Mouse (Mus musculus): ENCODE data around the gene Cyp2j8. TPM values are rescaled to one million over a fixed set of nuclear protein-coding genes. Genes with fewer than 3 reads are reported as not detected.
"Not testable (repeated sequence)": the region's sequence is repeated elsewhere in the genome, so short reads cannot be mapped to it uniquely, and the experiment has no call there.

The Cyp2j8 gene
- total RNA-seq (2021): under 1 TPM in 1 of 2 experiments, not detected in 1; 0.32 TPM
- long read RNA-seq, experiment 1: 0 reads
- long read RNA-seq, experiment 2: 0 reads

DNA sequence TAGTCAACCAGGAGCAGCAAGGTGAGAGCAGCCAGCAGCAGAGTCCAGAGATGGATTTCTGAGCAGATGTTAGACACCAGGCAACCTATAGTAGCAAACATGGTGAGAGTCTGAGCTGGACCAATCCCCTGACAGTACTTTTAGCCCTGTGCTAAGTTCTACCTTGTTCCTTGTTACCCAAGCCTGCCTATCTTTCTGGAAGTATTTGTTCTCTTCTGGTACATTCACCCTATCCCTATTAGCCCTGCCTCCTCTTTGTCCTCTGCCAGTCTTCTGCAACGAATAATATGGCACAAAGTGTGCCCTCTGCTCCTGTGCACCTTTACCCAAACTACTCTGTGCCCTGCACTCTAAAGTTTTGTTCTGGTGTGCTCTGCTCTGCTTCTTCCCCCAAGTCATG is at the start of gene Cyp2j8:
Gene Cyp2j8, minus strand, starts transcription at position 101 of the 400 bp plus-strand sequence.
- Histone ChIP-seq H3K4me3 (no peak within 1 kb of the TSS), H3K27ac (no peak within 1 kb of the TSS)
- TF ChIP-seq CTCF (conservative IDR thresholded peaks at IDR 0.05): no peak
- no peak for DNase-seq (ENCODE audit: low spot score in 2 of 2)

DNA sequence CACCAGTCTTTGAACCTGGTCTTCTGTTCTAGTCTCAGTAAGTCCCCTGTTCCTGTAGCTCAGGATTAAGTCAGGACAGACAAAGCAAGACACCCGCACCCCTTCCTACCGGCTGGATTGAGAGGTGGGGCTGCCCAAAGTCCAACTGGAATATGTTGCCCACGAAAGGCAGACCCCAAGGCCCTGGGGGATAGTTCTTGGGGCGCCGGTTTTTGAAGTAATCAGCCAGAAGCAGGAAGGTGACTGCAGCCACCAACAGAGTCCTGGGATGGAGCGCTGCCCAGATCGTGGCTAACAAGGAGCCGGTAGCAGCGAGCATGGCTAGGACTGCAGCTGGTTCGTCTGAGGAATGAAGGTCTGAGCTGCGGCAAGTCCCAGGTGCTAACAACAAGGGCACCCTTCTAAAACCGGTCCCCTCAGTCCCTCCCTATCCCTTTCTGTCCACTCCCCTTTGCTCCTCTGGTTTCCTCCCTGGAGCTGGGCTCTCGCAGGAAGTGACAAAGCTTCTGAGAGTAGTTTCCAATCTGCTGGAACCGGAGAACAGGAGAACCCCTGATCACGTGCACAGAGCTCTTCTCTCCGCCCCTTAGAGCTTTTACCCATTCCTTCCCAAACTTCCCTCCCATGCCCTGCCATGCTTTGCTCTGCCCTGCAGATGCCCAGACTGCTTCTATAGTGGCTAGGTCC is 46.1 kb upstream of the Cyp2j8 start, which contains the start of gene Cyp2j6:
Gene Cyp2j6, minus strand, starts transcription at position 529 of the 687 bp plus-strand sequence.
- no peak for TF ChIP-seq CTCF (conservative IDR thresholded peaks at IDR 0.05)
- Histone ChIP-seq H3K27ac (peak within 1 kb of the TSS; percentile 79), H3K4me3 (peak within 1 kb of the TSS; percentile 58)
- peak; percentile 42 to 49 for DNase-seq (ENCODE audit: low spot score in 2 of 2)

DNA sequence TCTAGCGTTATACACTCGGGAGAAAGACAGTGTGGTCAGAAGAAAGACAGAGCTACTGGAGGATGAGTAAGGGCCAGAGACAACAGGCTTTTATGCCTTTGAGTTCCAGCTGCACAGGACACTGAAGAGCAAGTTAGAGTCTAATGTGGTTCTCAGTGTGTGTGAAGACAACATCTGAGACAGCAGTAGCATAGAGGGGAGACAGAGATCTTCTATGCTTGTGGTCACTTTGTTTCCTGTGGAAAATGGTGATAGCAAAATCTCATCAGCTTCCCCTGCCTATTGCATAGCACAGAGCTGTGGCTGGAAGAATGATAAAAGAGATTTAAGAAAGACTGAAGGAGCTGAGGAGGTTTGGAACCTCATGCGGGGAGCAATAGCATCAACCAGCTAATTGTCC is 44.4 kb upstream of the Cyp2j8 start:
- TF ChIP-seq CTCF (conservative IDR thresholded peaks at IDR 0.05): no peak
- Histone ChIP-seq H3K27ac (peak overlapping the region; percentile 79), H3K4me3 (peak overlapping the region; percentile 58)
- no peak for DNase-seq (ENCODE audit: low spot score in 2 of 2)

DNA sequence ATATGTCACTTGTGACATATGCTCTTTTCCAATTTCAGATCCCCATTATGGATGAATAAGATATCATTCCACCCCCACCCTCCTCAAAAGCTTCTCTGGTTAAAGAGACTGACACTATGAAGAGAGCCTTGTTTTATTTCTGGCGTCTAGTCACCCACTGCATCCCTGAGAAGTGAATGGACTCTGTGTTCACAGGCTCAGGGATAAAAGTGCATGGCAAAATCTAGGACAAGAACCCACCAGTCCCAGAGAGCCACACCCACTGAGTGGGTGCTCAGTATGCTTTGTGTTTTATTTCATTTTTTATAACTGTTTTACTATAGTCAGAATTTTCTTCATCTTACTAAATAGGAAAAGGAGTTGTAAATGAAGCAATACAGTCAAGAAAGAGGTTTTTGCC is 38.8 kb upstream of the Cyp2j8 start:
- TF ChIP-seq CTCF (conservative IDR thresholded peaks at IDR 0.05): no peak
- DNase-seq (ENCODE audit: low spot score in 2 of 2): no peak
- Histone ChIP-seq H3K4me3 (no peak overlapping the region), H3K27ac (peak overlapping the region; percentile 83)

- H3K4me3 ChIP-seq: no peak overlapping the region
- no peak overlapping the region for H3K27ac ChIP-seq
- peak; percentile 77 for TF ChIP-seq CTCF (conservative IDR thresholded peaks at IDR 0.05)
- DNase-seq (ENCODE audit: low spot score in 2 of 2): no peak
Observed at GRCm38 (mm10) chr4:96525772-96526171, 18.6 kb upstream of the Cyp2j8 start.

DNA sequence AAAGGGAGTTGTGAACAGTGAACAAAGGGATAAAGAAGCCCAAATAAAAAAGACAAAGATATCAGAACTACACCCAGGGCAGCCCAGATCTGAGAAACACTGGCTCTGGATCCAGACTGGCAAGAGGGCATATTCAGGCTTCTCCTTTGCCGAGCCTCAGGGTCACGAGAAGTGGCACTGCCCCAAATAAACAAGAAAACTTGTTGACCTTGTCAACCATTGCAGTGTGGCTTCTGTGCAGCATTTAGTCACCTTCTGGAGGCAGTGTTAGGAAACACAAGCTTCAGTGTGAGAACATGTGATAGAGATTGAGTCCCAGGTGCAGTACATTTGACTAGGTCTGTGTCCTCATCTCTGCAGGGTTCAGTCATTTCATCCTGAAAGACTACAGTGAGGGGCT is 15.1 kb upstream of the Cyp2j8 start:
- no peak overlapping the region for H3K4me3 ChIP-seq
- DNase-seq (ENCODE audit: low spot score in 2 of 2): no peak
- H3K27ac ChIP-seq: no peak overlapping the region
- TF ChIP-seq CTCF (conservative IDR thresholded peaks at IDR 0.05): no peak

- Histone ChIP-seq H3K4me3 (no peak overlapping the region), H3K27ac (no peak overlapping the region)
- no peak for DNase-seq (ENCODE audit: low spot score in 2 of 2)
- TF ChIP-seq CTCF (conservative IDR thresholded peaks at IDR 0.05): no peak
Observed at GRCm38 (mm10) chr4:96510083-96510482, 2.9 kb upstream of the Cyp2j8 start.

DNA sequence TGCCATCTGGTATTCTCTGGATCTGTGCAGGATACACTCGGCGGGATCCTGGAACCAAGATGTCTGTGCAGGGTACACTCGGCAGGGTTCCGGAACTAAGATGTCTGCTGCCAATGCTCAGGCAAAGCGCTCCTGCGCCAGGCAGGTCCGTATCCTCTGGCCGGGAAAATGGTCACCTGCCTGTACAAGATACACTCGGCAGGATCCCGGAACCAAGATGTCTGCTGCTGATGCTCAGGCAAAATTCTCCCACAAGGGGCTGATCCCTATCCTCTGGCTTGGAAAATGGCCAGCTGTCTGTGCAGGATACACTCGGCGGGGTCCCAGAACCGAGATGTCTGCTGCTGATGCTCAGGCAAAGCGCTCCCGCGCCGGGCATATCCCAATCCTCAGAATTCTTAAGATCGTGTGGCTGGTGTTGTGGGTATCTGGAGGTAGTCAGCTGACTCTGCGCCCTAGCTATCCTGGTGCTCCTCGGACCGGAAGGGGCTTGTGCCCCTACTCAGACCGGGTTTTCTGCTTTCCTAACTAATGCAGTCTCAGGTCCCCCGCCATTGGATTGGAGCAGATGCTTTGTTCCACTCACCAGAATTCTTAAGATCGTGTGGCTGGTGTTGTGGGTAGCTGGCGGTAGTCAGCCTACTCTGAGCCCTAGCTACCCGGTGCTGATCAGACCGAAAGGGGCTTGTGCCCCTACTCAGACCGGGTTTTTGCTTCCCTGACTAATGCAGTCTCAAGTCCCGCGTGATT is 43.7 kb downstream of the Cyp2j8 start:
- not testable (repeated sequence) for H3K27ac ChIP-seq; H3K4me3 ChIP-seq; DNase-seq (ENCODE audit: low spot score in 2 of 2)

Other genes starting within 250 kb of the Cyp2j8 start
- gene Cyp2j11, start 158.7 kb downstream of the Cyp2j8 start, total RNA-seq (2021): not detected
- gene Cyp2j6, start 46.3 kb upstream of the Cyp2j8 start, total RNA-seq (2021): 10 to 100 TPM; 14.1 to 14.3 TPM
- 10 to 100 TPM; 33.3 to 34.5 TPM for gene Cyp2j9, start 84.2 kb upstream of the Cyp2j8 start, total RNA-seq (2021)
- gene Cyp2j5, start 156.8 kb upstream of the Cyp2j8 start, total RNA-seq (2021): not detected